Mouse (Mus musculus) intestine, postnatal 0 days (tissue): ENCODE measurements around the gene Obscn. TPM values are rescaled to one million over a fixed set of nuclear protein-coding genes. Genes with fewer than 3 reads are reported as not detected.

Experiments used
- ATAC-seq: fragments of 200-750 bp; cut with Nextera tagmentation; 2 replicates; pipeline ENCODE4 v1.8.0; 2017; ENCODE audit warnings: mild to moderate bottlenecking, moderate TSS enrichment, moderate library complexity
- H3K27ac ChIP-seq: fragments of 300-500 bp; sonication (generic); 2 replicates; pipeline ENCODE4 v1.5.1; 2014; ENCODE audit warnings: mild to moderate bottlenecking, low read depth, low read length, moderate library complexity
- H3K27me3 ChIP-seq: fragments of 300-500 bp; sonication (generic); replicated peaks from 2 replicates; pipeline ENCODE4 v1.6.1; 2014; ENCODE audit warnings: low read length, mixed read lengths; ENCODE audit not compliant: control insufficient read depth, insufficient read depth
- H3K36me3 ChIP-seq: fragments of 300-500 bp; sonication (generic); 2 replicates; pipeline ENCODE4 v1.6.1; 2014; ENCODE audit warnings: mild to moderate bottlenecking, moderate library complexity; ENCODE audit not compliant: control insufficient read depth, insufficient read depth
- H3K4me1 ChIP-seq: fragments of 300-500 bp; sonication (generic); replicated peaks from 2 replicates; pipeline ENCODE4 v1.6.1; 2014; ENCODE audit warnings: antibody characterized with exemption, low read length, mixed read lengths; ENCODE audit not compliant: control insufficient read depth, insufficient read depth
- H3K4me2 ChIP-seq: fragments of 300-500 bp; sonication (generic); replicated peaks from 2 replicates; pipeline ENCODE4 v1.6.1; 2014; ENCODE audit warnings: low read depth, mild to moderate bottlenecking, moderate library complexity
- H3K4me3 ChIP-seq: fragments of 300-500 bp; sonication (generic); 2 replicates; pipeline ENCODE4 v1.5.1; 2014; ENCODE audit warnings: low read depth, low read length
- H3K9ac ChIP-seq: fragments of 300-500 bp; sonication (generic); 2 replicates; pipeline ENCODE4 v1.6.1; 2014; ENCODE audit warnings: mild to moderate bottlenecking, low read depth, low read length
- H3K9me3 ChIP-seq: fragments of 300-500 bp; sonication (generic); 2 replicates; pipeline ENCODE4 v1.6.1; 2016; ENCODE audit warnings: mixed run types; ENCODE audit not compliant: control insufficient read depth
- CTCF ChIP-seq: sonication (generic); IDR thresholded peaks from 2 replicates; pipeline ENCODE4 v1.5.1; 2016; ENCODE audit warnings: low read depth, mild to moderate bottlenecking, control low read depth, antibody characterized with exemption, moderate library complexity
- WGBS: fragments of 180-500 bp; shearing (Covaris S2); extraction: QIAGEN DNeasy Blood & Tissue Kit; methylation state at CpG from one replicate; pipeline ENCODE4 v1.1.7; 2014; 5-methylcytosine and 5-hydroxymethylcytosine counted together
- polyA plus RNA-seq: library from polyadenylated mRNA; unstranded; fragments of >200 nt; fragmentation: Nextera tagmentation; extraction: Ambion mirVana; gene quantifications from 2 replicates; pipeline ENCODE4 v1.2.1, GENCODE M21; 2015

The Obscn gene
- polyA plus RNA-seq, 1 experiment from 2014 or later: 0.23 TPM

- no peak for TF ChIP-seq CTCF
- Histone ChIP-seq H3K4me2 (no peak overlapping the region), H3K9me3 (no peaks in the 10 kb centered on the region), H3K4me1 (no peaks in the 10 kb centered on the region), H3K4me3 (no peak overlapping the region), H3K36me3 (no peaks in the 10 kb centered on the region), H3K27me3 (no peaks in the 10 kb centered on the region), H3K9ac (no peak overlapping the region), H3K27ac (no peak overlapping the region)
- no peak for ATAC-seq
- 89% methylated on average over 5 of the region's 5 CpGs for WGBS
Observed at GRCm38 (mm10) chr11:59105945-59106344, 30.3 kb downstream of the Obscn start.

- 73% methylated on average over 3 of the region's 3 CpGs for WGBS
- Histone ChIP-seq H3K4me3 (no peak overlapping the region), H3K27me3 (no peaks in the 10 kb centered on the region), H3K9me3 (no peaks in the 10 kb centered on the region), H3K36me3 (no peaks in the 10 kb centered on the region), H3K27ac (no peak overlapping the region), H3K4me2 (no peak overlapping the region), H3K4me1 (no peaks in the 10 kb centered on the region), H3K9ac (no peak overlapping the region)
- TF ChIP-seq CTCF: peak; percentile 41; the same call in 1 of the 2 replicates
- ATAC-seq: no peak
Observed at GRCm38 (mm10) chr11:59102324-59102723, 33.9 kb downstream of the Obscn start.

GRCm38 (mm10) chr11:59098339-59098738 lies 37.9 kb downstream of the Obscn start:
- no peaks in the 10 kb centered on the region for H3K9me3 ChIP-seq
- no peaks in the 10 kb centered on the region for H3K36me3 ChIP-seq
- H3K27me3 ChIP-seq: no peaks in the 10 kb centered on the region
- TF ChIP-seq CTCF: peak; percentile 72
- H3K4me1 ChIP-seq: no peaks in the 10 kb centered on the region
- no peak overlapping the region for H3K9ac ChIP-seq
- no peak overlapping the region for H3K27ac ChIP-seq
- no peak overlapping the region for H3K4me3 ChIP-seq
- 22% methylated on average over 2 of the region's 2 CpGs for WGBS
- H3K4me2 ChIP-seq: no peak overlapping the region
- ATAC-seq: no peak

- Histone ChIP-seq H3K27ac (no peak overlapping the region), H3K4me3 (no peak overlapping the region), H3K27me3 (no peaks in the 10 kb centered on the region), H3K4me1 (no peaks in the 10 kb centered on the region), H3K4me2 (no peak overlapping the region), H3K9me3 (no peaks in the 10 kb centered on the region), H3K36me3 (no peaks in the 10 kb centered on the region), H3K9ac (no peak overlapping the region)
- 43% methylated on average over 5 of the region's 5 CpGs for WGBS
- ATAC-seq: peak; percentile 56; the same call in 1 of the 2 replicates
- no peak for TF ChIP-seq CTCF
Observed at GRCm38 (mm10) chr11:59097770-59098169, 38.4 kb downstream of the Obscn start.

- peak; percentile 55 for TF ChIP-seq CTCF
- 74% methylated on average over 4 of the region's 4 CpGs for WGBS
- Histone ChIP-seq H3K4me1 (no peaks in the 10 kb centered on the region), H3K9me3 (no peaks in the 10 kb centered on the region), H3K36me3 (no peaks in the 10 kb centered on the region), H3K27ac (no peak overlapping the region), H3K9ac (no peak overlapping the region), H3K4me2 (no peak overlapping the region), H3K4me3 (no peak overlapping the region), H3K27me3 (no peaks in the 10 kb centered on the region)
- ATAC-seq: no peak
Observed at GRCm38 (mm10) chr11:59094213-59094612, 42.0 kb downstream of the Obscn start.

GRCm38 (mm10) chr11:59087581-59087980 lies 48.6 kb downstream of the Obscn start:
- WGBS: 88% methylated on average over 10 of the region's 10 CpGs
- Histone ChIP-seq H3K9me3 (no peaks in the 10 kb centered on the region), H3K4me2 (no peak overlapping the region), H3K27me3 (no peaks in the 10 kb centered on the region), H3K4me1 (no peaks in the 10 kb centered on the region), H3K4me3 (no peak overlapping the region), H3K36me3 (no peaks in the 10 kb centered on the region), H3K9ac (no peak overlapping the region), H3K27ac (no peak overlapping the region)
- ATAC-seq: no peak
- TF ChIP-seq CTCF: no peak

GRCm38 (mm10) chr11:59085200-59085599 lies 51.0 kb downstream of the Obscn start:
- ATAC-seq: no peak
- Histone ChIP-seq H3K4me1 (no peaks in the 10 kb centered on the region), H3K4me3 (no peak overlapping the region), H3K4me2 (no peak overlapping the region), H3K9me3 (no peaks in the 10 kb centered on the region), H3K9ac (no peak overlapping the region), H3K36me3 (no peaks in the 10 kb centered on the region), H3K27ac (no peak overlapping the region), H3K27me3 (no peaks in the 10 kb centered on the region)
- TF ChIP-seq CTCF: no peak
- WGBS: 77% methylated on average over 6 of the region's 6 CpGs
